Mouse (Mus musculus): ENCODE measurements at regions not wholly inside any gene's neighbourhood (a gene's known extent, or its start where the extent isn't known, plus 50 kb on each side); places are given as distances from the start of the nearest gene placed in this dataset.

DNA sequence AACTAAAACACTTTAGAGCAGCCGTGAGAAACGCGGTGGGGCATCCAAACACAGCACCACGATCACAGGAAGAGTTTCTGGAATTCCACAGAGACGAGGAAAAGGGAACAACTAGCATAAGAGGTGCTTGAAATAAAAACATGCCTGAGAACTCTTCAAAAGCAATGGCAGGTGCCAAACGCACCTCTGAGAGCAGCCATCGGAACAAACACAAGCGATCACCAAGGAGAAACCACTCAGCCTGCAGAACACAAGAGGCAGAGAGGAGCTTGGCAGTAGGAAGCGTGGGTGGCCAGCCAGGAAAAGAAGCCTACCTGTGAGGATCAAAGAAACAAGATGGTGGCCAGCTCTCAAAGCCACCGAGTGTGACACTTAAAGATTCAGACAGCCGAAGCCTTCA is 190.2 kb upstream of the Fam19a5 start:
- no peak for ATAC-seq (ENCODE audit: low read depth)
- Histone ChIP-seq H3K9ac (ENCODE audit: low read depth, low read length) (no peak overlapping the region), H3K4me3 (ENCODE audit: low read depth, low read length) (no peak overlapping the region), H3K27ac (ENCODE audit: low read length) (no peak overlapping the region), H3K36me3 (ENCODE audit: control insufficient read depth, insufficient read depth) (no peaks in the 10 kb centered on the region), H3K27me3 (ENCODE audit: control insufficient read depth, insufficient read depth, low read depth, low read length) (no peaks in the 10 kb centered on the region), H3K9me3 (replicated peaks; ENCODE audit: control insufficient read depth, low read length) (no peaks in the 10 kb centered on the region; the same call in 1 of the 2 replicates), H3K4me1 (ENCODE audit: control insufficient read depth, low read depth, low read length) (no peaks in the 10 kb centered on the region), H3K4me2 (ENCODE audit: low read depth, low read length) (no peak overlapping the region)
- 71% methylated on average over 11 of the region's 11 CpGs for WGBS (ENCODE audit: insufficient replicate concordance)

DNA sequence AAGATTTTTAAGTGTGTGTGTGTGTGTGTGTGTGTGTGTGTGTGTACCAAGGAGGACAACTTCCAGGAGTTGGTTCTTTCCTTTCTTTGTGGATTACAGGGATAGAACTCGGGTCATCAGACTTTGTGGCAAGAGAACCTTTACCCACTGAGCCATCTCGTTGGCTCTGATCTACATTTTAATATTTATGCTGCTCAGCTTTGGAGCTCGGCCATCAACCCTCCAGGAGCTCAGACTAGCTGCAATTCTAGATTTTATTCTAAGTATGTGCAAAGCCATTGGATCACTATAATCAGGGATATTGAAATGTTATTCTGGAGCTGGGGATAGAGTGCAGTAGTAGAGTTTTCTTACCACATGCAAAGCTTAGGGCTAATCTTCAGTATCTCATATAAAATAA is 183.6 kb upstream of the Fam19a5 start:
- no peak for ATAC-seq (ENCODE audit: low read depth)
- no peak overlapping the region for H3K9ac ChIP-seq (ENCODE audit: low read depth, low read length)

DNA sequence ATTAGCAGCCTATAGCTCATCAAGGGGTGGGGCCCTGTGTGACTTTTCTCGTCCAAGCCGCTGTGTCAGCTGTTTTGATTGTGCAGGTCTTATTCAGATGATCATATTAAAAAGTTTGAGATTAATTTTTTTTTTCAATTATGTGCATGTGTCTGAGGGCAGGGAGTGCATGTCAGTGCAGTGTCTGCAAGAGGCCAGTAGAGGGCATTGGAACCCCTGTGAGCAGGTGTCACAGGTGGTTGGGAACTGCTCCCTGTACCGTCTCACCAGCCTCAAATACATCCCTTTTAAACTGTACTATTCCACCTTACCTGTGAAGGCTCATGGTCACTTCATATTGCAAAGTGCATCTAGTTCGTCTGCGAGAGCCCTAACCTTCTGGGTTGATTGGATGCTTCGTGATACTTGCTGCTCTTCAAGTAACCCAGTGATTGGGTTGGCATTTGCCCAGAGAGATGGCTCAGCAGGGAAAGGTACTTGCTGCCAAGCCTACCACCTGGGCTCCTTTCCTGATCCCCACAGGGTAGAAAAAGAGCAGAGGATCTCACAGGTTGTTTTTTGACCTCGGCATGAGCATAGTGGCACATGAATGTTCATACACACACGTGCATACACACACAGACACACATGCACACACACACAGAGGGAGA is 178.3 kb upstream of the Fam19a5 start:
- H3K27ac ChIP-seq (ENCODE audit: low read length), result no peak overlapping the region
- ATAC-seq (ENCODE audit: low read depth), result no peak
- no peaks in the 10 kb centered on the region for H3K4me1 ChIP-seq (ENCODE audit: control insufficient read depth, low read depth, low read length)
- H3K27me3 ChIP-seq (ENCODE audit: control insufficient read depth, insufficient read depth, low read depth, low read length), result no peaks in the 10 kb centered on the region
- no peak overlapping the region for H3K4me3 ChIP-seq (ENCODE audit: low read depth, low read length)
- no peak overlapping the region for H3K9ac ChIP-seq (ENCODE audit: low read depth, low read length)
- no peak overlapping the region for H3K4me2 ChIP-seq (ENCODE audit: low read depth, low read length)
- no peaks in the 10 kb centered on the region for H3K9me3 ChIP-seq (replicated peaks; ENCODE audit: control insufficient read depth, low read length)
- WGBS (ENCODE audit: insufficient replicate concordance), result 34% methylated on average over 8 of the region's 8 CpGs
- no peaks in the 10 kb centered on the region for H3K36me3 ChIP-seq (ENCODE audit: control insufficient read depth, insufficient read depth)

More for the DNA sequence above, 183.6 kb upstream of the Fam19a5 start:
- no peak overlapping the region for H3K4me3 ChIP-seq (ENCODE audit: low read depth, low read length)
- 45% methylated on average over 3 of the region's 3 CpGs for WGBS (ENCODE audit: insufficient replicate concordance)
- no peak overlapping the region for H3K4me2 ChIP-seq (ENCODE audit: low read depth, low read length)
- no peaks in the 10 kb centered on the region for H3K36me3 ChIP-seq (ENCODE audit: control insufficient read depth, insufficient read depth)
- H3K4me1 ChIP-seq (ENCODE audit: control insufficient read depth, low read depth, low read length), result no peaks in the 10 kb centered on the region
- H3K9me3 ChIP-seq (replicated peaks; ENCODE audit: control insufficient read depth, low read length), result peaks cover 2% of the 10 kb centered on the region; the same call in 1 of the 2 replicates
- H3K27me3 ChIP-seq (ENCODE audit: control insufficient read depth, insufficient read depth, low read depth, low read length), result no peaks in the 10 kb centered on the region
- no peak overlapping the region for H3K27ac ChIP-seq (ENCODE audit: low read length)

DNA sequence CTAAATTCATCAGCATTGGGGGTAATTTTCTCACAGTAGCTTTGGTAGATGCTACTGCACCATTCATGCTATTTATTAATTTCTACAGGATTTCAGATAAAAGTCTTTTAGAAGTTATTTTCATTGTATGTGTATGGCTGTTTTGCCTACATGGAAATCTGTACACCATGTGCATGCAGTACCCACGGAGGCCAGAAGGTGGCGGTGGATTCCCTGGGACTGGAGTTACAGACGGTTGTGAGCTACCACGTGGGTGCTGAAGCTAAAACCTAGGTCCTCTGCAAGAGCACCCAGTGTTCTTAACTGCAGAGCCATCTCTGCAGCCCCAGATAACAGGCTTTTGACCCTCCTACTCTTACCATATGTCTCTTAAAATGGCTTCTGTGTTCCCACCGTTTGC is 176.7 kb upstream of the Fam19a5 start:
- Histone ChIP-seq H3K4me3 (ENCODE audit: low read depth, low read length) (no peak overlapping the region), H3K27ac (ENCODE audit: low read length) (no peak overlapping the region), H3K27me3 (ENCODE audit: control insufficient read depth, insufficient read depth, low read depth, low read length) (no peaks in the 10 kb centered on the region), H3K36me3 (ENCODE audit: control insufficient read depth, insufficient read depth) (no peaks in the 10 kb centered on the region), H3K9ac (ENCODE audit: low read depth, low read length) (no peak overlapping the region), H3K9me3 (replicated peaks; ENCODE audit: control insufficient read depth, low read length) (no peaks in the 10 kb centered on the region), H3K4me2 (ENCODE audit: low read depth, low read length) (no peak overlapping the region), H3K4me1 (ENCODE audit: control insufficient read depth, low read depth, low read length) (no peaks in the 10 kb centered on the region)
- WGBS (ENCODE audit: insufficient replicate concordance), result 37% methylated on average over 5 of the region's 5 CpGs
- no peak for ATAC-seq (ENCODE audit: low read depth)

DNA sequence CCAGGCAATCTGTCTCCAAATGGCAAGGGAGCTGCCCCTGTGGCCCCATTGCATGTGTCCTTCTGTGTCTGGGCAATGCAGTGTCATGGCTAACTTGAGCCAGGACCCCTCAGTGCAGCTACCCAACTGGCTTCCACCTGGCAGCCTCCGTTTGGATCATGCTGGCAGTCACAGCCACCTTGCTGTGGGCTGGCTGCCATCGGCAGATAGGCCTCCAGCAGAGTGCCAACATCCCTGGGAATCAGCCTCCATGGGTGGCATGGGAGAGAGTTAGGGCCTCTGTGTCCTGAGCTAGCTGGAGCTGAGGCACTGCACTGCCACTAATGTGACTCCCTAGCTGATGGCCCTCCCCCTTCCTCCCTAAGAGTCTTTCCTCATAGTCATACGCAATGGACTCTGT is 174.7 kb upstream of the Fam19a5 start:
- H3K36me3 ChIP-seq (ENCODE audit: control insufficient read depth, insufficient read depth), result no peaks in the 10 kb centered on the region
- no peak overlapping the region for H3K27ac ChIP-seq (ENCODE audit: low read length)
- ATAC-seq (ENCODE audit: low read depth), result no peak
- no peaks in the 10 kb centered on the region for H3K4me1 ChIP-seq (ENCODE audit: control insufficient read depth, low read depth, low read length)
- no peak overlapping the region for H3K4me3 ChIP-seq (ENCODE audit: low read depth, low read length)
- H3K4me2 ChIP-seq (ENCODE audit: low read depth, low read length), result no peak overlapping the region
- H3K27me3 ChIP-seq (ENCODE audit: control insufficient read depth, insufficient read depth, low read depth, low read length), result no peaks in the 10 kb centered on the region
- H3K9me3 ChIP-seq (replicated peaks; ENCODE audit: control insufficient read depth, low read length), result no peaks in the 10 kb centered on the region
- 65% methylated on average over 3 of the region's 3 CpGs for WGBS (ENCODE audit: insufficient replicate concordance)
- no peak overlapping the region for H3K9ac ChIP-seq (ENCODE audit: low read depth, low read length)

DNA sequence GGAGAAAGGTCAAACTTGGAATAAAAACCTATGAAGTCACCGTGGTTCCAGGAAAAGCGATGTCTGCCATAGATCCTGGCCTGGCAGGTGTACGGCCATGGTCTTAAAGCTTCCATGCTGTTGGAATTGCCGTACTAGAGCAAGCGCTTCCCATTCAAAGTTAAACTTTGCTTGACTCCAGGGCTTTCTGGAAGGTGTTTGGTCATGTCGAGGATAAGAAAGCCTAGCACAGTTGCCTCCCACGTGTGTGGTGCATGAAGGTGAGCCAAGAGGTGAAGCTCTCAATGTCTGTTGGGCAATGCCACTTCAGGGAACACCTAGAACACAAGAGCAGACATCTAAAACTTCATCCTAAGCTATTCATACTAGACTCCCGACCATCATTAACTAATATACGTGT is 174.3 kb upstream of the Fam19a5 start:
- Histone ChIP-seq H3K36me3 (ENCODE audit: control insufficient read depth, insufficient read depth) (no peaks in the 10 kb centered on the region), H3K4me3 (ENCODE audit: low read depth, low read length) (no peak overlapping the region), H3K27me3 (ENCODE audit: control insufficient read depth, insufficient read depth, low read depth, low read length) (no peaks in the 10 kb centered on the region), H3K9me3 (replicated peaks; ENCODE audit: control insufficient read depth, low read length) (no peaks in the 10 kb centered on the region), H3K9ac (ENCODE audit: low read depth, low read length) (no peak overlapping the region), H3K27ac (ENCODE audit: low read length) (no peak overlapping the region), H3K4me2 (ENCODE audit: low read depth, low read length) (no peak overlapping the region), H3K4me1 (ENCODE audit: control insufficient read depth, low read depth, low read length) (no peaks in the 10 kb centered on the region)
- 67% methylated on average over 9 of the region's 9 CpGs for WGBS (ENCODE audit: insufficient replicate concordance)
- no peak for ATAC-seq (ENCODE audit: low read depth)

DNA sequence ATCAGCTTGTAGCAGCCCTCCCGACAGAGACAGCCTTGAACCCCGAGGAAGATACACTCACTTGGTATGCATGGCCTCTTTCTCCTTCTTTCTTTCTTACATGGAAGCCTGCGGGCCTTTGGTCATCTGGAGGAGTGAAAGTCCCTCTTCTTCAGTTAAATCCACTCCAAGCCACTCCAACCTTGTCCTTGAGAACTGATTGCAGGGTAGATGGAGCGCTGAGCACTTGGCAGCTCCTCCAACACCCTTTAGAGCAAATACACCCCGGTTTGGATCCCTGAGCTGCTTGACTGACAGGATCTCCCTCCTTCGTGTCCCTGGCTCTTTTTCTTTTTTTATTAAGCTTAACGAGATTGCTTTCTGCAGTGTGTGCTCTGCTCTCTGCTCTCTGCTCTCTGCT is 173.3 kb upstream of the Fam19a5 start:
- 63% methylated on average over 7 of the region's 7 CpGs for WGBS (ENCODE audit: insufficient replicate concordance)
- Histone ChIP-seq H3K27ac (ENCODE audit: low read length) (no peak overlapping the region), H3K4me2 (ENCODE audit: low read depth, low read length) (no peak overlapping the region), H3K27me3 (ENCODE audit: control insufficient read depth, insufficient read depth, low read depth, low read length) (no peaks in the 10 kb centered on the region), H3K4me3 (ENCODE audit: low read depth, low read length) (no peak overlapping the region), H3K4me1 (ENCODE audit: control insufficient read depth, low read depth, low read length) (no peaks in the 10 kb centered on the region), H3K9ac (ENCODE audit: low read depth, low read length) (no peak overlapping the region), H3K36me3 (ENCODE audit: control insufficient read depth, insufficient read depth) (no peaks in the 10 kb centered on the region), H3K9me3 (replicated peaks; ENCODE audit: control insufficient read depth, low read length) (no peaks in the 10 kb centered on the region)
- no peak for ATAC-seq (ENCODE audit: low read depth)

DNA sequence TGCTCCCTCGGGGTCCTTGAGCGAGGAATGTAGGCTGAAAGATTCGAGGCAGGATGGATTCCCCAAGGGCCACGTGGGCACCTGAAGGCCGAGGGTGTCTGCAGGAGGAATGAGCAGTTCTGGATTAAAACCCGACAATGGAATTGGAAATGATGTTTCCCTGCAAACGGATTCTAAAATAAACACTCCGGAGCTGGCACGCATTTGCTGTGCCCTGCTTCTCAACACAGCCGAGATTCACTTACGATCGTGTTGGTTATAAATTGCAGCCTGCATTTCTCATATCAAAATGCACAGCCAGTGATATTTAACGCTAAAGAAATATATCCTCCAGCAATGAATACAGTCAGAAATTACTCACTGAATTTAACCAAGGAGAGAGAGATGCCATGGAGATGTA is 169.4 kb upstream of the Fam19a5 start:
- H3K27ac ChIP-seq (ENCODE audit: low read length), result no peak overlapping the region
- no peak overlapping the region for H3K4me2 ChIP-seq (ENCODE audit: low read depth, low read length)
- H3K4me3 ChIP-seq (ENCODE audit: low read depth, low read length), result no peak overlapping the region
- H3K4me1 ChIP-seq (ENCODE audit: control insufficient read depth, low read depth, low read length), result no peaks in the 10 kb centered on the region
- no peaks in the 10 kb centered on the region for H3K9me3 ChIP-seq (replicated peaks; ENCODE audit: control insufficient read depth, low read length)
- no peak for ATAC-seq (ENCODE audit: low read depth)
- no peak overlapping the region for H3K9ac ChIP-seq (ENCODE audit: low read depth, low read length)
- no peaks in the 10 kb centered on the region for H3K36me3 ChIP-seq (ENCODE audit: control insufficient read depth, insufficient read depth)
- WGBS (ENCODE audit: insufficient replicate concordance), result 72% methylated on average over 13 of the region's 13 CpGs
- no peaks in the 10 kb centered on the region for H3K27me3 ChIP-seq (ENCODE audit: control insufficient read depth, insufficient read depth, low read depth, low read length)

DNA sequence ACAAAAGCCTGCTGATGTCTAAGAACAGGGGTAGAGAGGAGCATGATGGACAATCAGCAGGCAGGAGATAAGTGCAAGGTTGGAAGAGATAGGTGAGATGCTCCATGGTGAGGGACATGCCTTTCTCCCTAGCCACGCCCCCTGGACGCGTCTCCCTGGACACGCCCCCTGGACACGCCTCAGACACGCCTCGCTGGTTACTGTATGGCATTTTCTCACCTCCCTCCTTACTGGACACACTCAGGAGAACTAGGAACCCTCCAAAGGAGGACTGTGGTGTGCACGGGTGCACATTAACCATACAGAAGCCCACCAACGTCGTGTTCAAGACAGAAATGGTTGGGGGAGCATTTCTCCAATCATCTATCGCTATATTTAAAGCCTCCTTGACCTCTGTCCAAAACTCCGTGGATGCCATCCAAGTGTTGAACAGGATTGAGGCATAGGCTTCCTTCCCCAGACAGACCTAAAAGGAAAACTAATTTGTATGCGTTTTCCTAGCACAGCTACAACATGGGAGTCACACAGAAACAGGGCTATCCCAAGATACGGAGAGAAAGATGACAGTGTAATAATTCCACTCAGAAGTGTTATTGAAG is 168.4 kb upstream of the Fam19a5 start:
- Histone ChIP-seq H3K36me3 (ENCODE audit: control insufficient read depth, insufficient read depth) (no peaks in the 10 kb centered on the region), H3K27ac (ENCODE audit: low read length) (no peak overlapping the region), H3K9ac (ENCODE audit: low read depth, low read length) (no peak overlapping the region), H3K4me1 (ENCODE audit: control insufficient read depth, low read depth, low read length) (no peaks in the 10 kb centered on the region), H3K4me3 (ENCODE audit: low read depth, low read length) (no peak overlapping the region), H3K27me3 (ENCODE audit: control insufficient read depth, insufficient read depth, low read depth, low read length) (no peaks in the 10 kb centered on the region), H3K4me2 (ENCODE audit: low read depth, low read length) (no peak overlapping the region), H3K9me3 (replicated peaks; ENCODE audit: control insufficient read depth, low read length) (no peaks in the 10 kb centered on the region; the same call in 1 of the 2 replicates)
- no peak for ATAC-seq (ENCODE audit: low read depth)
- 61% methylated on average over 14 of the region's 14 CpGs for WGBS (ENCODE audit: insufficient replicate concordance)

Measured in liver, embryonic 16.5 days (tissue).